Mouse (Mus musculus) frontal cortex, postnatal 36 days (tissue): ENCODE measurements around the gene Kansl2.

Experiments
- DNase-seq, 2 experiments: peaks; one replicate each; pipeline ENCODE4 v3.0.0; 2022; ENCODE audit warnings: low spot score in 2 of 2

The Kansl2 gene

GRCm38 (mm10) chr15:98533881-98534627, at the start of gene Kansl2:
Gene Kansl2 (minus strand): TSS chr15:98534264.
- DNase-seq: peak; percentile 98 to 99

- DNase-seq: no peak
Observed at GRCm38 (mm10) chr15:98582996-98583395, 48.9 kb upstream of the Kansl2 start.

GRCm38 (mm10) chr15:98582410-98582809, 48.3 kb upstream of the Kansl2 start:
- peak in 1 of 2 experiments; percentile 22 for DNase-seq

- DNase-seq: peak; percentile 63 to 84
Observed at GRCm38 (mm10) chr15:98579795-98580464, 45.9 kb upstream of the Kansl2 start.

GRCm38 (mm10) chr15:98579310-98579709, 45.2 kb upstream of the Kansl2 start:
- no peak for DNase-seq

GRCm38 (mm10) chr15:98573293-98573692, 39.2 kb upstream of the Kansl2 start:
- DNase-seq: no peak

GRCm38 (mm10) chr15:98570873-98571538, 36.9 kb upstream of the Kansl2 start, which contains the start of the genes Ccnt1 and 4930415O20Rik:
Gene Ccnt1 (minus strand): TSS chr15:98570923.
Gene 4930415O20Rik (plus strand): TSS chr15:98571004.
- no peak for DNase-seq

- DNase-seq: no peak
Observed at GRCm38 (mm10) chr15:98569795-98570365, 35.8 kb upstream of the Kansl2 start.

- DNase-seq: no peak
Observed at GRCm38 (mm10) chr15:98569216-98569615, 35.2 kb upstream of the Kansl2 start.

GRCm38 (mm10) chr15:98568256-98569033, 34.4 kb upstream of the Kansl2 start:
- DNase-seq: no peak

GRCm38 (mm10) chr15:98567278-98568134, 33.4 kb upstream of the Kansl2 start:
- peak; percentile 100 for DNase-seq

- no peak for DNase-seq
Observed at GRCm38 (mm10) chr15:98566973-98567277, 32.9 kb upstream of the Kansl2 start.

GRCm38 (mm10) chr15:98557186-98557585, 23.1 kb upstream of the Kansl2 start:
- no peak for DNase-seq

- DNase-seq: no peak
Observed at GRCm38 (mm10) chr15:98555881-98556280, 21.8 kb upstream of the Kansl2 start.

GRCm38 (mm10) chr15:98552758-98553157, 18.7 kb upstream of the Kansl2 start:
- DNase-seq: no peak

- no peak for DNase-seq
Observed at GRCm38 (mm10) chr15:98546843-98547242, 12.8 kb upstream of the Kansl2 start.

- no peak for DNase-seq
Observed at GRCm38 (mm10) chr15:98545151-98545550, 11.1 kb upstream of the Kansl2 start.

- no peak for DNase-seq
Observed at GRCm38 (mm10) chr15:98543341-98543740, 9.3 kb upstream of the Kansl2 start.

GRCm38 (mm10) chr15:98541064-98541463, 7.0 kb upstream of the Kansl2 start:
- DNase-seq: no peak

GRCm38 (mm10) chr15:98537923-98538322, 3.9 kb upstream of the Kansl2 start:
- DNase-seq: no peak
